Mouse (Mus musculus): Measurements from ENCODE around the gene Cyb5r4.

GRCm38 (mm10) chr9:87068160-87068559 is 46.3 kb downstream of the Cyb5r4 start:
- no peak for TF ChIP-seq MAX (IDR thresholded peaks at IDR 0.05)
- no peak for TF ChIP-seq MYOG (IDR thresholded peaks at IDR 0.05; ENCODE audit: control insufficient read depth, extremely low read depth, insufficient read length)
- no peak for TF ChIP-seq CTCF (IDR thresholded peaks at IDR 0.05; ENCODE audit: control insufficient read depth, insufficient read depth, insufficient read length)
- TF ChIP-seq USF1 (IDR thresholded peaks at IDR 0.05; ENCODE audit: low read depth) = no peak
- TF ChIP-seq CEBPB (IDR thresholded peaks at IDR 0.05; ENCODE audit: low read depth) = no peak
